Mouse (Mus musculus) bone marrow macrophage, adult 2 months (primary cell): ENCODE data around the gene Nr2f2.

ENCODE experiments used
- CTCF ChIP-seq: IDR thresholded peaks from 2 replicates; pipeline ENCODE4 v1.5.1; 2012; ENCODE audit warnings: low read depth, mild to moderate bottlenecking, low read length, moderate library complexity
- POLR2A ChIP-seq: IDR thresholded peaks from 2 replicates; pipeline ENCODE4 v1.6.1; 2012; ENCODE audit warnings: mild to moderate bottlenecking, low read depth, low read length, borderline replicate concordance

DNA sequence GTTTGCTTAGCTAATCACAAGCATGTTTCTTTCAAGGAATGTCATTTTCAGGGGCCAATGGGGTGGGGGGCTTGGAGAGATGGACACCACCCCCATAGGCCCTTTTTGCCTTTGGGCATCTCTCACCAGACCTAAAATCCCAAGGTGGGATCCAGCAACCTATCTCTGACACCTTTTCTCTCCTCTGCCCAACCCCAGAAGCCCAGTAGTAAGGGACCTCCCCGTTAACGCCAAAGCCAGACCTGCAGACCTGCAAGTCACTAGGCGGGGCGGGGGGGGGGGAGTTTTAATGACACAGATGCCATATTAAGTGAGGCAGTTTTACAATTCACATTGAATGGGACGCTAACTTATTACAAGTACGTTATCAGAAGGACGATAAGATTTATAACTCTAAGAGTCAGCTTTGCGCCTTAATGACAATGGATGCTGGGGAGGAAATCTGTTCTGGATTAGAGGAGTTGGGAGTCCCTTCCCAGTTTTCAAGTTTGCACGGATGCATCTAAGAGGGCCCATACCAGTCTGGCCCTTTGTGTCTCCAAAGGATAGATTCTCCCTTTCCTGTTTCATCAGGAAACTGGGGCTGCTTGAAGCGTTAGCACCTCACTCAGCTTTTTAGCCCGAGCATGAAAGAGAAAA, 17.4 kb downstream of the Nr2f2 start:
- TF ChIP-seq CTCF (no peak), POLR2A (no peak)
